14 mouse cellular contexts compared by ENCODE assay signal in genomic region chr10:32577276-32577580, GRCm38 (mm10).
DNase-seq lines count a peak whose midpoint lies in the region; ATAC-seq lines count a peak whose summit lies in the region.
"Had no signal": no experiment of that assay in that cellular context is flagged by ENCODE, and none has a peak within 500 bp of the region (broad histone marks: within the 10 kb centered on the region; RNA-seq: fewer than 3 reads in every experiment).

No protein-coding gene starts in this region.

- H3K9me3 ChIP-seq in hindbrain, embryonic 10.5 days, result peaks cover 10% of the 10 kb centered on the region; the same call in 1 of the 2 replicates
- no peaks in the 10 kb centered on the region for H3K9me3 ChIP-seq in midbrain, embryonic 12.5 days
- H3K9me3 ChIP-seq: limb, embryonic 13.5 days had no signal

- no peaks in the 10 kb centered on the region for H3K36me3 ChIP-seq in hindbrain, embryonic 10.5 days
- no peaks in the 10 kb centered on the region for H3K36me3 ChIP-seq in midbrain, embryonic 12.5 days
- H3K36me3 ChIP-seq: limb, embryonic 13.5 days had no signal

- DNase-seq in R1 (ENCODE audit: low read depth, low spot score), result peak; percentile 1
- DNase-seq in embryo, embryonic 11 days, result peak; percentile 7
- peak; percentile 18 for DNase-seq in hindbrain, embryonic 10.5 days (ENCODE audit: low spot score)
- no peak for DNase-seq in heart, adult 8-10 months (ENCODE audit: low spot score)
- no peak for DNase-seq in right cerebral cortex, adult 2 months (ENCODE audit: low spot score in 2 of 2)
- DNase-seq in kidney, adult 11 months, result no peak
- DNase-seq: adrenal gland, adult 2 months; cerebellum, adult 2 months; kidney, adult 9 months; thymus, adult 18-20 months had no signal

- no peak overlapping the region for H3K4me3 ChIP-seq in hindbrain, embryonic 10.5 days
- H3K4me3 ChIP-seq in midbrain, embryonic 12.5 days, result no peak overlapping the region
- H3K4me3 ChIP-seq: erythroblast, embryonic 14.5 days; limb, embryonic 13.5 days had no signal

- H3K9ac ChIP-seq in midbrain, embryonic 12.5 days (replicated peaks), result no peak overlapping the region
- H3K9ac ChIP-seq: limb, embryonic 13.5 days had no signal

- no peak overlapping the region for H3K4me2 ChIP-seq in midbrain, embryonic 12.5 days (replicated peaks)
- H3K4me2 ChIP-seq: limb, embryonic 13.5 days had no signal

- no peak overlapping the region for H3K27ac ChIP-seq in hindbrain, embryonic 10.5 days
- H3K27ac ChIP-seq in midbrain, embryonic 12.5 days (replicated peaks), result no peak overlapping the region
- H3K27ac ChIP-seq: limb, embryonic 13.5 days had no signal

- H3K4me1 ChIP-seq in hindbrain, embryonic 10.5 days (replicated peaks), result 0 out of 2 replicates have a peak, but pooled peaks cover 4% of the 10 kb centered on the region
- peaks cover 3% of the 10 kb centered on the region; the same call in 1 of the 2 replicates for H3K4me1 ChIP-seq in midbrain, embryonic 12.5 days
- H3K4me1 ChIP-seq: limb, embryonic 13.5 days had no signal

- ATAC-seq in midbrain, embryonic 12.5 days (ENCODE audit: low FRiP score, low read depth), result peak; percentile 47; the same call in 1 of the 2 replicates
- ATAC-seq: Patski had no signal

- WGBS in hindbrain, embryonic 10.5 days, result 24% methylated on average over 3 of the region's 3 CpGs
- WGBS in midbrain, embryonic 12.5 days, result 19% methylated on average over 3 of the region's 3 CpGs

- H3K27me3 ChIP-seq in hindbrain, embryonic 10.5 days (ENCODE audit: insufficient read depth, poor library complexity, severe bottlenecking), result no peaks in the 10 kb centered on the region
- H3K27me3 ChIP-seq in midbrain, embryonic 12.5 days, result no peaks in the 10 kb centered on the region
- H3K27me3 ChIP-seq: limb, embryonic 13.5 days; Patski had no signal

Comparison
In these comparisons a context has a peak if more than half of its experiments do, and no peak if none do; other contexts are left out.
1. DNase-seq: peak in R1 (single experiment), embryo, embryonic 11 days (single experiment) and hindbrain, embryonic 10.5 days (single experiment); none in heart, adult 8-10 months (single experiment), right cerebral cortex, adult 2 months (0 of 2) and kidney, adult 11 months (single experiment).